Mouse (Mus musculus) E14TG2a.4 (cell line): ENCODE results near the gene Nt5m.

Source experiments
- CTCF ChIP-seq: conservative IDR thresholded peaks from 2 replicates; pipeline ENCODE4 v1.5.1; 2014; ENCODE audit warnings: low read length
- POU5F1 ChIP-seq: IDR thresholded peaks from 2 replicates; pipeline ENCODE4 v1.6.1; 2014; ENCODE audit warnings: low read length, borderline replicate concordance

DNA sequence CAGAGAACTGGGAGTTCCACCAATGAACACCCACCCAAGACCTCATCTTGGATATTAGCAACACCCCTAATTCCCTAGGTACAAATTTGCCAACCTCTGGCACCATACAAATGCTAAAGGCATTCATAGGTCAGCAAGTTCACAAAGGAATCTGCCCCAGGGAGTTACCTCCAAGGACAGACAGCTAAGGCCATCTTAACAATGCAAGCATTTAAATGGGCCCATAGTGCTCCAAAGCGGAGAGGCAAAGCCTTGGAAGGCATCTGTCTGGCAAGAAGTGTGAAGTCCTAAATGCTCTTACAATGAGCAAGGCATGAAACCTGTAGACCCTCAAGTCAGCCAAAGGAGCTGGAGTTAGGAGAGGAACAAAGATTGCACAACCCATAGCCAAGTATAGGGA, 24.9 kb upstream of the Nt5m start:
- TF ChIP-seq CTCF (no peak), POU5F1 (no peak)
